Comparison of ENCODE assay signal across 26 mouse cellular contexts in the genomic region with DNA sequence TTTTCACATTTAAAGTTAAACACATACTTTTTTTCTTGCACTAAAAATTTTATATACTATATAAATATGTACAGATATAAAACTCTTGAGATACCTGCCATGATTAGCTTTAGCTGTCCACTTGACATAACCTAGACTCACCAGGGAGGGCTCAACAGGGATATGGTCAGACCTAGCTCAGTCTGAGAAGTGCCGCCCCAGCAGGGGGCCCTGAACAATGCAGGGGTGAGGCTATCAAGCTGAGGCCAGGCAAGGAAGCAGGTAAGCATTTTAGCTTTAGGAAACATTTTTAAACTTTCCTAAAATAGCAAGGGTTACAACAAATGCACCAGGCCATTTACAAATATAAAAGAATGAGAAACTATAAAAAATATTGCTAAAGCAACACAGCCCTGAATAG.
"Had no signal": no experiment of that assay in that cellular context is flagged by ENCODE, and none has a peak within 500 bp of the region (broad histone marks: within the 10 kb centered on the region; RNA-seq: fewer than 3 reads in every experiment).

No protein-coding gene starts in this region.

- H3K4me1 ChIP-seq: hindbrain, embryonic 10.5 days; hindbrain, embryonic 12.5 days; intestine, embryonic 15.5 days; liver, embryonic 12.5 days had no signal

- ATAC-seq: hindbrain, embryonic 16.5 days; intestine, embryonic 15.5 days; intestine, postnatal 0 days; liver, embryonic 12.5 days had no signal

- H3K4me3 ChIP-seq: heart, adult 2 months; heart, embryonic 13.5 days; heart, embryonic 15.5 days; hindbrain, embryonic 10.5 days; hindbrain, embryonic 12.5 days; intestine, embryonic 15.5 days; layer of hippocampus, adult 2 months; limb, embryonic 13.5 days; limb, embryonic 15.5 days; liver, embryonic 12.5 days had no signal

- H3K27ac ChIP-seq: heart, adult 2 months; hindbrain, embryonic 10.5 days; hindbrain, embryonic 12.5 days; hindbrain, embryonic 14.5 days; intestine, embryonic 15.5 days; layer of hippocampus, adult 2 months; limb, embryonic 13.5 days; limb, embryonic 15.5 days; liver, embryonic 12.5 days; liver, embryonic 14.5 days had no signal

- DNase-seq: gastrocnemius, postnatal 14 days; gastrocnemius, postnatal 36 days; heart, adult 2 months; heart, postnatal 14 days; heart, postnatal 36 days; kidney, adult 18-20 months; kidney, adult 8-10 months; kidney, postnatal 10 days; kidney, postnatal 25 days; kidney, postnatal 4 days; layer of hippocampus, adult 9-11 months; layer of hippocampus, postnatal 36 days; left cerebral cortex, postnatal 4 days had no signal
